ENCODE assay signal across 10 mouse cellular contexts in genomic region chr5:66541385-66541784, GRCm38 (mm10).
"Had no signal": no experiment of that assay in that cellular context is flagged by ENCODE, and none has a peak within 500 bp of the region (broad histone marks: within the 10 kb centered on the region; RNA-seq: fewer than 3 reads in every experiment).

No protein-coding gene starts in this region.

- H3K9ac ChIP-seq: limb, embryonic 15.5 days; liver, embryonic 14.5 days; midbrain, embryonic 13.5 days; neural tube, embryonic 15.5 days had no signal

- H3K27ac ChIP-seq: limb, embryonic 15.5 days; liver, embryonic 14.5 days; midbrain, embryonic 13.5 days; neural tube, embryonic 15.5 days had no signal

- DNase-seq: layer of hippocampus, postnatal 36 days; lung, adult 2 months; right cerebral cortex, adult 18-20 months; right cerebral cortex, postnatal 25 days; thymus, postnatal 36 days had no signal

- ATAC-seq: intestine, postnatal 0 days; midbrain, embryonic 13.5 days had no signal

- H3K4me3 ChIP-seq: limb, embryonic 15.5 days; midbrain, embryonic 13.5 days; neural tube, embryonic 15.5 days had no signal

- H3K9me3 ChIP-seq: limb, embryonic 15.5 days; midbrain, embryonic 13.5 days; neural tube, embryonic 15.5 days had no signal

- H3K4me2 ChIP-seq: limb, embryonic 15.5 days; midbrain, embryonic 13.5 days; neural tube, embryonic 15.5 days had no signal

- H3K27me3 ChIP-seq: limb, embryonic 15.5 days; midbrain, embryonic 13.5 days; neural tube, embryonic 15.5 days had no signal

- H3K36me3 ChIP-seq: limb, embryonic 15.5 days; midbrain, embryonic 13.5 days; neural tube, embryonic 15.5 days had no signal
